Mouse (Mus musculus) testis, adult 2 months (tissue): ENCODE measurements around the gene Cyfip2. TPM values are rescaled to one million over a fixed set of nuclear protein-coding genes. Genes with fewer than 3 reads are reported as not detected.
A peak's percentile ranks its signal among the peaks of the same experiment; 100 is the strongest.

Experiments used
- H3K27ac ChIP-seq: fragments of 200-500 bp; 2 replicates; pipeline ENCODE4 v1.5.1; 2012; ENCODE audit warnings: low read depth, low read length; ENCODE audit not compliant: control insufficient read depth, insufficient read depth
- H3K27me3 ChIP-seq: fragments of 200-500 bp; 2 replicates; pipeline ENCODE4 v1.6.1; 2012; ENCODE audit warnings: mild to moderate bottlenecking, low read length, moderate library complexity; ENCODE audit not compliant: control insufficient read depth, insufficient read depth
- H3K36me3 ChIP-seq: fragments of 200-500 bp; 2 replicates; pipeline ENCODE4 v1.6.1; 2012; ENCODE audit warnings: mild to moderate bottlenecking, low read length; ENCODE audit not compliant: control insufficient read depth, insufficient read depth
- H3K4me1 ChIP-seq: fragments of 200-500 bp; 2 replicates; pipeline ENCODE4 v1.6.1; 2012; ENCODE audit warnings: low read length; ENCODE audit not compliant: control insufficient read depth, insufficient read depth
- H3K4me3 ChIP-seq: fragments of 200-500 bp; 2 replicates; pipeline ENCODE4 v1.5.1; 2012; ENCODE audit warnings: low read depth, mild to moderate bottlenecking, low read length, moderate library complexity, mixed read lengths; ENCODE audit not compliant: control insufficient read depth
- CTCF ChIP-seq: fragments of 200-500 bp; IDR thresholded peaks from 2 replicates; pipeline ENCODE4 v1.5.1; 2012; ENCODE audit warnings: low read depth, mild to moderate bottlenecking, inconsistent platforms, low read length, moderate library complexity; ENCODE audit not compliant: control insufficient read depth, insufficient read depth, insufficient replicate concordance
- POLR2A ChIP-seq: fragments of 200-500 bp; IDR thresholded peaks from 2 replicates; pipeline ENCODE4 v1.6.1; 2012; ENCODE audit warnings: low read depth, mild to moderate bottlenecking, inconsistent platforms, low read length, moderate library complexity; ENCODE audit not compliant: control insufficient read depth
- polyA plus RNA-seq: library from polyadenylated mRNA; depleted of rRNA; stranded (reverse); fragments of >200 nt; gene quantifications from 2 replicates; pipeline ENCODE4 v1.2.3, GENCODE M21; 2012

Cyfip2 gene
- polyA plus RNA-seq, 1 experiment: 1.6 TPM

GRCm38 (mm10) chr11:46232803-46233202, 79.9 kb downstream of the Cyfip2 start:
- no peak overlapping the region for H3K27ac ChIP-seq
- no peak overlapping the region for H3K4me3 ChIP-seq
- no peaks in the 10 kb centered on the region for H3K36me3 ChIP-seq
- H3K27me3 ChIP-seq: no peaks in the 10 kb centered on the region
- no peaks in the 10 kb centered on the region for H3K4me1 ChIP-seq
- no peak for TF ChIP-seq POLR2A
- no peak for TF ChIP-seq CTCF

DNA sequence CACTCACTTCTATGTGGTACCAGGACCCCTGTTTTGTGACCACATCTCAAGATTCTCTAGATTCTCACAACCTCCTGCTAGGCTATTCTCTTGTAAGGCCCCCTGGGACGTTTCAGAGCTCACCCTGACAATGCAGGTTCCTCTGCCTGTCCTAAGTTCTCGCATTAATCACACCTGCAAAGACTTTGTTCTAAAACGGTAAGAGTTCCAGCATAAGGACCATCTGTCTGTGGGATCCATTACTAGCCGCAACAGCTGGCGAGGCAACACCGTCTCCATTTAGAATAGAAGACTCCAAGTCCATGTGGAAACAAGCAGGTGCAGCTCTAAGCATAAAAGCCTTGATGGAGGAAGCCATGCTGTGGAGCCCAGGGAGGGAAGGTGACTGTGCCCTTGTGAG, 82.5 kb downstream of the Cyfip2 start:
- no peak overlapping the region for H3K4me3 ChIP-seq
- H3K36me3 ChIP-seq: no peaks in the 10 kb centered on the region
- no peaks in the 10 kb centered on the region for H3K4me1 ChIP-seq
- TF ChIP-seq CTCF: no peak
- TF ChIP-seq POLR2A: no peak
- H3K27ac ChIP-seq: no peak overlapping the region
- no peaks in the 10 kb centered on the region for H3K27me3 ChIP-seq

DNA sequence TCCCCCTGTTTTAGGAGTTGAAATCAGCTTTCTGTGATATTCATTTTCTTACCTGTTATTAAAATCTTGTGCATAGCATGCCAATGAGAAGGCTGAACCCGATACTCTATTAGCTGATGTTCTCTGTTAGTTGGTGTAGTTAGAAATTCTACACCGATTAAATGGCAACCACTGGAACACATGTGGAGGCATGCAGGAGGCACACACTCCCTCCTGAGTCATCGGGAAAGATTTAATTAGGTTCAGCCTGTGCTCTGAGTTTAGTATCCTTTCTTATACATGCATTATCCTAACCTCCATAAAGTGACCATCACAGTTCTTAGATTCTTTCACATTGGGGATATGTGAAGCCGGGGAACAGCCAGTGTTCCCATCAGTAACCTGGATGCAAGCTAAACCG, 87.3 kb downstream of the Cyfip2 start:
- Histone ChIP-seq H3K27ac (no peak overlapping the region), H3K4me3 (no peak overlapping the region), H3K4me1 (no peaks in the 10 kb centered on the region), H3K27me3 (no peaks in the 10 kb centered on the region), H3K36me3 (no peaks in the 10 kb centered on the region)
- TF ChIP-seq POLR2A (no peak), CTCF (no peak)

DNA sequence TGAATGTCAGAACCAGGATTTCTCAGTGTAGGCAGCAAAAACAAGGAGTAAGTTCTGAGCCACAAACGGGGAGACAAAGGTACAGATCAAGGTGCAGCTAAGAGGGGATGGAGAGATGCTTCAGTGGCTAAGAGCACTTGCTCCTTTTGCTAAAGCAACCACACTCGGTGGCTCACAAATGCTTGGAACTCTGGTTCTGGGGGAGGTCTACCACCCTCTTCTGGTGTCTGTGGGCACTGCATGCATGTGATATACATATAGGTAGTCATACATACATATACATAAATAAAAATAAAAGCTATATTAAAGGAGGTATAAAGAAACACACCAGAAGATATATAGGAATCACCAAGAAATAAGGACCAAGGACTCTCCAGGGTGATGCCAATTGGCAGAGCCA, 89.1 kb downstream of the Cyfip2 start:
- Histone ChIP-seq H3K27me3 (no peaks in the 10 kb centered on the region), H3K36me3 (no peaks in the 10 kb centered on the region), H3K27ac (no peak overlapping the region), H3K4me3 (no peak overlapping the region), H3K4me1 (no peaks in the 10 kb centered on the region; the same call in 1 of the 2 replicates)
- TF ChIP-seq POLR2A (no peak), CTCF (no peak)

DNA sequence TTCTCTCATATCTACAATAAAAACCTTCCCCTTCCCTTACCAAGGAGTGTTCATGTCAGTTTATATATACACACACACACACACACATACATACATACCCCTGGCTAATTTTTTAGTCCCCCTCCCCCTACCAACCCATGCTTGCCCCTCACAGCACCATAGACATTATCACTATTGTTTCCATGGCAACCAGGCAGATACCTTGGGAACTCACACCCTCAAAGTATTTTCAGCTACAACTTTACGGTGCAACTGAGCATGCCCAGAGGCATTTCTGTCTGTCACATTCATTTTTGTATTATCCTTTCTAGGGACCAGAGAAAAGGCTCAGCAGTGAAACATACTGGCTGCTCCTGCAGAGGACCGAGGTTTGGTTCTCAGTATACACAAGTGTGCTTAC, 92.4 kb downstream of the Cyfip2 start:
- H3K4me3 ChIP-seq: no peak overlapping the region
- no peaks in the 10 kb centered on the region for H3K27me3 ChIP-seq
- no peak overlapping the region for H3K27ac ChIP-seq
- no peaks in the 10 kb centered on the region for H3K36me3 ChIP-seq
- TF ChIP-seq CTCF (no peak), POLR2A (no peak)
- no peaks in the 10 kb centered on the region; the same call in 1 of the 2 replicates for H3K4me1 ChIP-seq

GRCm38 (mm10) chr11:46219380-46219779, 93.3 kb downstream of the Cyfip2 start:
- Histone ChIP-seq H3K27me3 (no peaks in the 10 kb centered on the region), H3K4me3 (no peak overlapping the region), H3K4me1 (no peaks in the 10 kb centered on the region; the same call in 1 of the 2 replicates), H3K36me3 (no peaks in the 10 kb centered on the region), H3K27ac (no peak overlapping the region)
- TF ChIP-seq POLR2A (no peak), CTCF (no peak)

DNA sequence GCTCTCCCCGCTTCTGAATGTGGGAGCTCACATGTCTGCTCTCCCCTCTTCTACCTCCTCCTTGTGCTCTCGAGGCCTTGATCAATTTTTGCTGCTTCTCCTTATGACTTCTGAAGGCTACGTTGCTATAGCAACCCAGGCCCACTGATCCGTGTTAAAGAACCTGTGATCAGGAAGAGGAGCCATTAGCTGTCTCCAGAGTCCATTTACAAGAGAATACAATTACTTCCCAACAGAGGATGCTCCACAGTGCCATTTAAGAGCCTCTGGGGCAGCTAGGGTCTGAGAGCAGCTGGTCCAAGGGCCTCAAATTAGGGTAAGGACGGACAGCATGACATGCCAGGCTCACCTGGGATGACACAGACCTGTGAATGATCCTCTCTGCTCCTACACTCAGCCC, 94.1 kb downstream of the Cyfip2 start:
- Histone ChIP-seq H3K36me3 (no peaks in the 10 kb centered on the region), H3K27ac (no peak overlapping the region), H3K4me3 (peak overlapping the region; percentile 10; the same call in 1 of the 2 replicates), H3K27me3 (no peaks in the 10 kb centered on the region), H3K4me1 (no peaks in the 10 kb centered on the region; the same call in 1 of the 2 replicates)
- no peak for TF ChIP-seq POLR2A
- TF ChIP-seq CTCF: no peak

- H3K27ac ChIP-seq: no peak overlapping the region
- no peaks in the 10 kb centered on the region for H3K36me3 ChIP-seq
- H3K27me3 ChIP-seq: no peaks in the 10 kb centered on the region
- TF ChIP-seq CTCF: no peak
- TF ChIP-seq POLR2A: no peak
- H3K4me1 ChIP-seq: no peaks in the 10 kb centered on the region; the same call in 1 of the 2 replicates
- H3K4me3 ChIP-seq: no peak overlapping the region
Observed at GRCm38 (mm10) chr11:46217686-46218085, 95.0 kb downstream of the Cyfip2 start.
